Mouse (Mus musculus) kidney, postnatal 4 days (tissue): ENCODE data around the gene Tpcn1.
"Not testable (repeated sequence)": the region's sequence is repeated elsewhere in the genome, so short reads cannot be mapped to it uniquely, and the experiment has no call there.

Source experiments
- DNase-seq, 2 experiments: peaks; one replicate each; pipeline ENCODE4 v3.0.0; 2021; ENCODE audit warnings: mixed read lengths in 2 of 2

Tpcn1 gene

DNA sequence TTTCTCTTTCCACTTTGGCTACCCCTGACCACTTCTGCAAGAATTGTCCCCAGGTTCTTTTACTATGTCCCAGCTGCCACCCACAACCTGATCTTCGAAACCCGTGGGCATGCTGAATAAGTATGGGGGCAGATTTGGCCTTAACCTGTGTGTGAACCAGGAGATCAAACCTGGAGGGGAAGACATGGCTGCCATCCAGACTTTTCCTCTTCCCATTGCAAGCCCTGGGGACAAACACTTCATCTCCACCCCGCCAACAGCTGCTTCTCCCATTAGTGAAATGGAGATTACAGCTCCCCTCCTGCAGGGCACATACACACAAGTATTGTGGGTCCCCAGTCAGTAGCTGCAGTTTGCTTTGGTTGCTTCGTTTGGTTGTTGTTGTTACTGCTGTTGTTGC lies 81.2 kb downstream of the Tpcn1 start:
- DNase-seq, result no peak

DNA sequence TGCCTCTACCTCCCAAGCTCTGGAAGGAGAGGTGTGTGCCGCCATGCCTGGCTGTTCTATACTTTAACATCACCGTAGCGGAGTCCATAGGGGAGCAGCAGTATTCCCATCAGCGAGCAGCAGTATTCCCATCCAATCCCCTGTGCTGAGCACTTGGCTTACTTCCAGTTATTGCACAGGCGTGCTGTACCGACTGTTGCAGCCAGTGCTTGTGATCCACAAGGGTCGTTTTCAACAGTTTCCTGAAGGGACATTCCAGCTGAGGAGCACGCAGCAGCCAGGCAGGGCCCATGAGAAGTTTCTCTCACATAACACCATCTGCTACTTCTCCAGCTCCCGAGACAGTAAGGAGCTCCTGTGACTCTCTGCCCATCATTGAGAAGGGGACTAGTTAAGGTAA lies 82.0 kb downstream of the Tpcn1 start:
- no peak for DNase-seq

DNA sequence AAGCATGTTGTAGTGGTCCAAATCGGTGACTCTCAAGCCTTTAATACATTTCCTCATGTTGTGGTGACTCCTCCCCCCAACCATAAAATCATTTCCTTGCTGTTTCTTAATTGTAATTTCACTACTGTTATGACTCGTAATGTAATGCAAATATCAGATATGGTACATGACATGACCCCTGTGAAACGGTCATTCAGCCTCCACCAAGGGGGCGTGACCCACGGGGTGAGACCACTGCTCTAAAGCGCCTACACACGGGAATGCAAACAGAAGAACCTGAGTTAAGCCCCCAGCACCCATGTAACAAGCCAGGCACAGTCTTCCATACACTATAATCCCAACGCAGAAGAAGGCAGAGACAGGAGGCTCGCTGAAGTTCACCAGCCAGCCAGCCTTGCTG lies 82.7 kb downstream of the Tpcn1 start:
- DNase-seq, result no peak

DNA sequence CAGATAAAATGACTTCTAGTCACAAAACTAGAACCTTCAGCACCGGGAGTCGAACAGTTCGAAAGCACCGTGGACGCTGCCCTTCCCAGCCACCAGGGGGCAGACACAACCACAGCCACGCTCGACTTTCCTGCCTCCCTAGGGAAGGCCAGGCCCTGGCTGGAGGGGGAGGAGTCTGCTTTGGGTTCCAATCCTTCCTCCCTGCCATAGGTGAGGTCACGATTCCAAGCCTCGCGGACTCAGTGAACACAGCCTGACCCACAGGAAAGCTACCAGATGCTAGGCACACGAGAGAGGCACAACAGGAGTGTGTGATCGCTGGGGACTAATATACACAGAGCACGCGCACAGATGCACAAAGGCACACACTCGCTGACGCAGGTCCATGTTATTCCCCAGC lies 83.1 kb downstream of the Tpcn1 start:
- peak; percentile 85 to 86 for DNase-seq

DNA sequence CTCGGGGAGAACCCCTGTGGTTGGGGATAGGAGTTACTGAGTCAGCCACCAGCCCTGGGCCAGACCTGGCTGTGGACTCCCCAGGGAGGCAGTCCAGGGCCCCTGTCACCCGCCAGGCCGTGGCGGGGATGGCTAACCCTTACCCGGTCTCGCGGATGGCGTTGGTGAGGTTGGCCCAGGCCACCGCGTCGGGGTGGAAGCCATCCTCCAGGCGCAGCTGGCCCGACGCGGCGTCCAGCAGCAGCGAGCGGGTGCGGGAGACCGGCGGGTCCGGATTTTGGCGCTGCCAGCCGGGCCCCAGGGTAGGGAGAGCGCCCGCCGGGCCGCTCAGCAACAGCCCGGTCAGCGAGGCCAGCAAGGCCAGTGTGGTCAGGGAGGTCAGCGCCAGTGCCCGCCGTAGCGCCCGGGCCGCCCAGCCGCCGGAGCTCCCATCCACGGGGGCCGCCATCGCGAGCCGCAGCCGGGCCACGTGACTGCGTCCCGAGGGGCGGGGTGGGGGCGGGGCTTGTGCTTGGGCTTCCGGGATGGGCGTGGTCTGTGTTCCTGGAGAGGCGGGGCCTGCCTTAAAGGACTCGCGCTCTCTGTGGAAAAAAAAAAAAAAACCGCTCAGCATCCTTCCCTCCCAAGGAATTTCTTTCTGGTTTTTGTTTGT lies 85.2 kb downstream of the Tpcn1 start, which contains the start of gene Plbd2:
Gene Plbd2, minus strand, starts transcription at position 482 of the 652 bp plus-strand sequence.
- DNase-seq, result peak; percentile 92 to 95

DNA sequence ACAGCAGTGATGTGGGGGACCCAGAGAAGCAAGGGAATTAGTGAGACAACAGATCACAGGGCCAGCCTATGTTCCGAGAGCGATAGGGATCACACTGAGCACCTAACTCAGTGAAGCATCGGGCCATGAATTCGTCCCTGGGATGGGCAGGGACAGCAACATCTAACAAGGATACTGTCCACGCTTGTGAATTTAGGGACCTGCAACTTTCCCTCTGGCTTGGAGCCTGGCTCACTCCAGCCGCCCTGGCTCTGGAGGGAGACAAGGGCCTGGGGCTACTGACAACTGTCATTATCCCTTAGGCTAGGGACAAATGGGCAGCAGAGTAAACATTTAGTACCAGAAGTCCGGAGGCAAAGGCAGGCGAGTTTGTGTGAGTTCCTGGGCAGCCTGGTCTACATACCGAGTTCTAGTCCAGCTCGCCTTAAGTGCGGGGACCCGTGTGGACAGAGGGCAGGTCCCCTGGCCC lies 85.8 kb downstream of the Tpcn1 start:
- no peak for DNase-seq

DNA sequence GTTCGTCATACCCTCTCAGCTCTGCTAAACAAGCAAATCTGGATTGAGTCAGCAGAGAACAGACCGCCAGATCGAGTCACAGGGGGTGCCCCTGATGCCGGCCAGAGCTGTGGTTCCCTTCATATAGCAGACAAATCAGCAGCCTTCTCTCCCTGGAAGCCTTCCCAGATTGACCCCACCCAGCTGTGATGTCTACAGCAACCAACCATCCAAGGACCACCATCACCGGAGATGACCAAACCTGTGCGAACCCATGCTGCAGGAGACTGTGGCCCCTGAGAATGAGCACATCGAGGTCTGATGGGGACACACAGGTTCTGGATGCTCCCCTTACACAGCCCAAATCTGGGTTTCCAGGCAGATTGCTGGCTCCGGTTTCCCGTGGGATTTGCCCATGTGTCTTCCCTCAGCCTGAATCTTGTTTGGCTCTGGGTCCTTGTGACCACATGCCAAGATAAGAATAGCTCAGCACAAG lies 86.3 kb downstream of the Tpcn1 start:
- DNase-seq, result no peak

DNA sequence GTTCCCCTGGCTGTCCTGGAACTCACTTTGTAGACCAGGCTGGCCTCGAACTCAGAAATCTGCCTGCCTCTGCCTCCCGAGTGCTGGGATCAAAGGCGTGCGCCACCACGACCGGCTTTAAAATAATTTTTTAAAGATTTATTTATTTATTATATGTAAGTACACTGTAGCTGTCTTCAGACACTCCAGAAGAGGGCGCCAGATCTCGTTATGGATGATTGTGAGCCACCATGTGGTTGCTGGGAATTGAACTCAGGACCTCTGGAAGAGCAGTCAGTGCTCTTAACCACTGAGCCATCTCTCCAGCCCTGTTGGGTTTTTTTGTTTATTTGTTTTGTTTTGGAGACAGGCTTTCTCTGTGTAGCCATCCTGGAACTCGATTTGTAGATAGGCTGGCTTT lies 87.9 kb downstream of the Tpcn1 start:
- not testable (repeated sequence) for DNase-seq

DNA sequence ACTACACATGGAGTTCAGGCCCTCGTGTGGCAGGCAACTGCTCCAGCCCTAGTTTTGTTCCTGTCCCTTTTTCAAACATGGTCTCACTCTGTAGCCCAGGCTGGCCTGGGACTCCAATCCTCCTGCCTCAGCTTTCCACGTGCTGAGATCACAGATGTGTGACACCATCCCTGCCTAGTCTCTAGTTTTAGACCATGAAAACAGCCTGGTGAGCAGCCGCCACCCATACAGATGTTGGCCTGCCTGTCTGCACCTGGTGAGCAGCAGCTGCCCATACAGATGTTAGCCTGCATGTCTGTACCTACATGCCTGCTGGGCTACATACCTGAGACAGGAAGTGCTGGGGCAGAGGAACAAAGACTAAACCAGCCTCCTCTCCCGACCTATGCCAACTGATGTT lies 89.3 kb downstream of the Tpcn1 start:
- DNase-seq, result no peak

DNA sequence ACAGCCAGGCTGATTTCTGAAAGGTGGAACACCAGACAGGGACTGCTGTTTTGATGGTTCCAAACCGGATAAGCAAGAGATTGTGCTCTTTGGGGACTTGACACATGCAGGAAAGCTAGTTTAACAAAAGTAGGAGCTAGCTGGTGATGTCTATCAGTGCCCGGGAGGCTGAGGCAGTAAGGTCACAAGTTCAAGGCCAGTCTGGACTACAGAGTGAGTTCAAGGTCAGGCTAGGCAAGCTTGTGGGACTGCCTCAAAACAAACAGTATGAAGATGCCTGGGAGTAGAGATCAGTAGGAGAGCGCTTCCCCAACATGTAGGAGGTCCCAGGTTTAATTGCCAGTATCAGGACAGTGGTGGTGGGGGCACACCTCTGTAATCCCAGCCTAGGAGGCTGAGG lies 91.4 kb downstream of the Tpcn1 start:
- no peak for DNase-seq

DNA sequence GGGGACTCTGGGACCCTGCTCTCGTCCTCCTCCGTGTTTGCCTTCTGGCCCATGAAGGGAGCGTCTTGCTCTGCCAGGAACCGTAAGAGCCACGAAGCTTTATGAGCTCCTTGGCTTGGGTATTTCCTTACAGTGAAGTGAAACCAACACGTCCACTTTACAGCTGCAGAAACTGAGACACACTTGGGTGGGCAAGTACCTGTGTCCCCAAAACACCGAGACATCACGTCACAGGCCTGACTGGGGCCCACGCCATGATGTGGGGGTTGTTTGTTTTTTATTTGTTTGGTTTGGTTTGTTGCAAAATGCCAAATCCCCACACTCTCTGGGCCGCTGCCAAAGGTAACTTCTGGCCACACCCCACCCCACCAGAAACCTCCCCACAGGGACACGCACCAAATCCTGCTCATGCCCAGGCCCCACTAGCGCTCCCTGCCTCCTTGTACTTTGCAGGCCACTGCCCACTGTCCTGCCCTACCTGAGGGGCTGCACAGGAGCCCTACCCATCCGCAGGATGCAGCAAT lies 92.7 kb downstream of the Tpcn1 start:
- DNase-seq, result no peak

DNA sequence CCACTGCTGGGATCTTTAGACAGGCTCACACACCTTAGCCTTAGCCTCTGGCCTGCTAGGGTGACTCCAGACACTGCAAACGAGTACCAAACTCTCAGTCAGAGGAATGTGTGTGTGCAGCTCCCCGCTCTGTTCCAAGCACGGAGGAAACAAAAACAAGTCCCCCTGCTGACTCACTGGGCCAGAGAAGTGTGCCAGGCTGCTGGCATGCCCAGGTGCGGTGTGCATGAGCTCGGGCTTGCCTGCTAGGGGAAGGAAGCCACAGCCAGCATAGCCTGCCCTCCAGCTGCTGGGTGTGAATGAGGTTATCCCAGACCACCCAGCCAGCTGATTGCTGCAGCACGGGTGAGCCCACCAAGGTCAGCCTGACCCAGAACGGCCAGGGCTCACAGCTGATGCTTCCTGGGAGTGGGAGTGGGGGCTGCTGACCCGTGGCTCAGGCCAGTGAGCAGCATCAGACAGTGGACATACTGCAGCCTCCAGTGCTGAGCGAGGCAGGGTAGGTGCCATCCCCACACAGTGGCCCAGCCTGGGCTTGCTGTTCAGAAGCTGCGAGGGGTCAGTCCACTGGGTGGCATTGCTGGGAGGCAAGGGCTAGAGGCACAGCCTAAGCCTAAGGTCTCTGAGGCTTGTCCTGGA lies 93.3 kb downstream of the Tpcn1 start:
- no peak for DNase-seq

DNA sequence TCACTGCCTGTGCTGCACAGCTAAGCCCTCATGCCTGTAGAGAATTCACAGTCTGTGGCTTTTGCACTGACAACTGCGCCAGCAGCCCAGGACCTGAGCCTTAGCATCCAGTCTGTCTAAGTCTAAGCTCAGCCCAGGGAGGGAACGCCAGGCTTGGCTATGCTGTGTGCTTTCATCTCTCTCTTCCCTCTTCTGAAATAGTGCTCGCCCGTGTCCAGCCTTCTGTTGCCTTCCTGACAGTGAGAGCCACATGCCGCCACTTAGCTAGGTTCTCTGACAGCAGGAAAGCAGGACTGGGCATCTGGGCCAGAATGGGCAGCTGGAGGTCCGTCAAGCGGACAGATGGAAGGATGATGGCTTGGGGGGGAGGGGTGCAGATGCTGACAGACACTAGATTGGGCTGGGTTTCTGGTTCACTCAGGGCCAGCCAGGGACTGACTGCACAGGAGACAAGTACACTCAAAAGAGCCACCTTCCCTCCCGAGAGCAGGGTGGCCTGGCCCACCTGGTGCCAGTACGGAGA lies 94.5 kb downstream of the Tpcn1 start:
- DNase-seq, result no peak

DNA sequence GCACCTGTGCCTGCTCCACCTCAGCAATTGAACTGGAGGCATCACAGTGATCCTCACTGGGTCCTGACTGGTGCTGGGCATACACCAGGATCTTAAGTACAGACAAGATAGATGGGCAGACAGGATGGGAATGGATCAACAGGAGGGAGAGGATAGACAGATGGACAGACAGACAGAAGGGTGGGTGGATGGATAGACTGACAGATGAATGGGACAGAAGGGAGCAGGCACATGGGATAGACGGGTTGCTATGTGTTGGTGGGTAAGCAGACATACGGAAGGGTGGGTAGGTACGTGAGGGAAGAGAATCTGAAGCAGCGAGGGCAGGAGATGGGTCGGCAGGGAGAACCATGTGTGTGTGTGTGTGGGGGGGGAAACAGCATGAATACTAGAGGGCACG lies 95.0 kb downstream of the Tpcn1 start:
- no peak for DNase-seq

DNA sequence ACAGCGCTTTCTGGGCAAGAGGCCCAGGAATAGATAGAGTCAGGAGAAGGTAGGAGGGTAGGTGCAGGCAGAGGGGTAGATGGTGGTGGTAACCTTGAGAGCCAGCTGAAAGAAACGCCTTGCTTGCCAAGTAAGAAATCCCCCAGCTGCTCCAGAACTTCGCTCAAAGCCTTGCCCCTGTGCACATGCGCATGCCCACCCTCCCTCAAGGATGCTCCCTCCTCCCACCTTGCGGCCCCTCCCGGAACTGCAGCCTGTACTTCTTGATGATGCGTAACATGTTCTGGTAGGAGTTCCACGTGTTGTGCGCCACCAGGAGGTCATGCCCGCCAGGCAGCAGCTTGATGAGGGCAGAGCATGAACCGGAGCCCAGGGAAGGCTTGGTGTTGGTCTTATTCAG lies 96.0 kb downstream of the Tpcn1 start:
- peak; percentile 70 to 75 for DNase-seq

DNA sequence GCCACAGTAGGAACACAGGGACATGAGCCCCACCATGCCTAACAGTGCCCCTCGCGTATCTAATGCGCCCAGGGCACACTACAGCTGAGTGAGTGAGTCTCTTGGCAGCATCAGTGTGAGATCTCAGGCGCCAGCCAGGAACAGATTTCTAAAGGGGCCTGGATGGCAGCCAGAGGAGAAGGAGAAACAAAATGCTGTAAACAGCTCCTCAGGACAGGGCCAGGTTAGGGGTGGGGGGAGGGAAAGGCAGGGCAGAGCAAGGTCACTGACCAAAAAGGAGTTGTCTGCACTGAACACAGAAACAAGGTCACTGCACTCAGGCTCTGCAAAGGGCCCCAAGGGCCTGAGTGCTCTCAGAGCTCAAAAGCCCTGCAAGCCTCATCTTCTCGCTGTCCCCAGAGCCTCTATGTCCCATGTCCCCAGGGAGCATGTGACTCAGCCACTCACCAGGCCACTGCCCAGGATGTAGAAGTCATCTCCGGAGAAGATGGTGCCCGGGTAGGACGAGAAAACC lies 97.7 kb downstream of the Tpcn1 start:
- no peak for DNase-seq

DNA sequence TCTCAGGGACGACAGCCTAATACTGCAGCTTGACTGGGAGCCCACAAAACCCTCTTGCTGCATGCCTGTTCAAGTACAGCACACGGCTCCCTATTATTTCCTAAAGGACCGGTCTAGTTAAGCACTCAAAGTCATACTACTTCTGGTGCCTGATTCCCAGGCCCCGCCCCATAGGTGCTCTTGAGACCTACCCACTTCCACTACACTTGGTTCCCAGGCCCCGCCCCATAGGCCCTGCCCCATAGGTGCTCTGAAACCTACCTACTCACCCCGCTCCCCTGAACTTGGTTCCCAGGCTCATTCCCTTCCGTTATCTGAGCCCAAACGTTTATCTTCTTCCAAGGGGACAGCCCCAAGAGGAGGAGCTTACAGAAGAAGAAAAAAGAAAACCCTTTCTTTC lies 100.6 kb downstream of the Tpcn1 start:
- DNase-seq, result no peak
